Comparison of ENCODE assay signal across 8 mouse cellular contexts in the genomic region with DNA sequence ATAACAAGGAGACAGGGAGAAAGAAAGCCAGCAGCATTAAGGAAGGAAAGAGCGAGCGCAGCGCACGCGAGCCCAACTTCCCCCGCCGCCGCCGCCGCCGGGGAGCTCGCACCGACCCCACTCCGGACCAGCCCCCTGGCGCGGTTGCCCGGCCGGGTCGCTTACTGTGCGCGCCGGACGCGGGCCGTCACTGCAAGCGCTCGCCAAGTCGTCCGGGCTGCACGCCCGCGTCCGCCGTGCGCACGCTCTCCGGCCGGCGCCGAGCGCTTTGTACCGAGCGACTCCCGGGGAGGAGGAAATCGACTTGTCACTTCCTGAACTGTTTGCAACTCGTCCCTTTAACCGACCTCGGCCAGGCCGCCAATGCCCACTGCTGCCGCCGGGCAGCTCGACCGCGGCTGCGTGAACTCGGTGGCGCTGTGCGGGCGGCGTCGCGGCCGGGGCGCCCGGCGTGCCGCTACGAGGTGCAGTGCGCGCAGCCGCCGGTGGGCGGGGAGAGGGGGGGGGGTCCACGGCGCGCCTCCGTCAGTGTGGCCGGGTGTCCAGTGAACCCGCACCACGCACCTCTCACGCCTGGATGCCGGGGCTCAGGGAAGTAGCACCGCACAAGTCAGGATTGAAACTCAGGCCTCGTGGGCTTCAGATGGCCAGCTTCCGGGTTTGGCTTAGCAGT. TPM values are rescaled to one million over a fixed set of nuclear protein-coding genes. Genes with fewer than 3 reads are reported as not detected.
DNase-seq lines count a peak whose midpoint lies in the region; ATAC-seq and TF ChIP-seq lines count a peak whose summit lies in the region.

TSS of gene Fam53b (minus strand) at position 471 of the 673 bp plus-strand sequence.

- H3K4me3 ChIP-seq in embryonic facial prominence, embryonic 10.5 days = peak within 1 kb of the TSS; percentile 81
- peak within 1 kb of the TSS; percentile 71 for H3K4me3 ChIP-seq in midbrain, postnatal 0 days (ENCODE audit: low read depth, low read length)

- peaks cover 79% of the 10 kb centered on the region for H3K4me1 ChIP-seq in embryonic facial prominence, embryonic 10.5 days
- peaks cover 14% of the 10 kb centered on the region for H3K4me1 ChIP-seq in midbrain, postnatal 0 days (ENCODE audit: insufficient read depth, low read length)

- no peaks in the 10 kb centered on the region for H3K9me3 ChIP-seq in embryonic facial prominence, embryonic 10.5 days
- H3K9me3 ChIP-seq in midbrain, postnatal 0 days (ENCODE audit: low read length) = no peaks in the 10 kb centered on the region

- peak within 1 kb of the TSS; percentile 63 for H3K9ac ChIP-seq in midbrain, postnatal 0 days (replicated peaks; ENCODE audit: low read length, poor library complexity, severe bottlenecking)

- WGBS in embryonic facial prominence, embryonic 10.5 days = under 1% methylated on average over 85 of the region's 85 CpGs
- 1% methylated on average over 63 of the region's 85 CpGs for WGBS in midbrain, postnatal 0 days

- peak within 1 kb of the TSS; percentile 97 for H3K27ac ChIP-seq in embryonic facial prominence, embryonic 10.5 days (replicated peaks)
- H3K27ac ChIP-seq in midbrain, postnatal 0 days (ENCODE audit: low read depth, low read length) = peak within 1 kb of the TSS; percentile 68

- DNase-seq in 3134 (ENCODE audit: extremely low read depth, insufficient read length, low spot score) (peak; percentile 87), liver (peak; percentile 58)
- DNase-seq in adrenal gland, adult 2 months = peak; percentile 91
- peak; percentile 87 for DNase-seq in embryonic facial prominence, embryonic 10.5 days (ENCODE audit: low spot score)
- peak; percentile 86 to 87 for DNase-seq in heart, adult 18-20 months
- peak; percentile 82 for DNase-seq in kidney, adult 18-20 months
- peak; percentile 79 for DNase-seq in midbrain, postnatal 0 days (ENCODE audit: low spot score)
- DNase-seq in splenic B cell, adult 2 months (ENCODE audit: low read depth, low spot score) = peak; percentile 77

- peak; percentile 70 for ATAC-seq in midbrain, postnatal 0 days (ENCODE audit: low FRiP score)

- peak; percentile 31; the same call in 1 of the 2 replicates for TF ChIP-seq CTCF in midbrain, postnatal 0 days (IDR thresholded peaks at IDR 0.05)

- H3K4me2 ChIP-seq in midbrain, postnatal 0 days (ENCODE audit: low read depth, low read length, poor library complexity, severe bottlenecking) = peak within 1 kb of the TSS; percentile 95

- H3K27me3 ChIP-seq in embryonic facial prominence, embryonic 10.5 days (replicated peaks; ENCODE audit: low read depth, poor library complexity, severe bottlenecking) = no peaks in the 10 kb centered on the region
- no peaks in the 10 kb centered on the region for H3K27me3 ChIP-seq in midbrain, postnatal 0 days (ENCODE audit: insufficient read depth, low read length)
- no peaks in the 10 kb centered on the region for H3K27me3 ChIP-seq in splenic B cell, adult 2 months (ENCODE audit: control insufficient read depth, insufficient read depth, low read length, poor library complexity, severe bottlenecking)

- no peaks in the 10 kb centered on the region; the same call in 1 of the 2 replicates for H3K36me3 ChIP-seq in embryonic facial prominence, embryonic 10.5 days (replicated peaks)
- H3K36me3 ChIP-seq in midbrain, postnatal 0 days (ENCODE audit: insufficient read depth, low read length) = no peaks in the 10 kb centered on the region
- H3K36me3 ChIP-seq in splenic B cell, adult 2 months (ENCODE audit: control insufficient read depth, insufficient read depth, low read length, poor library complexity, severe bottlenecking) = no peaks in the 10 kb centered on the region

RNA-seq across cellular contexts. Expression of gene Fam53b, which starts in this region (rescaled TPM):
- total RNA-seq in adrenal gland, adult 2 months (2021) = 10 to 100 TPM; 61.1 to 69.5 TPM
- polyA plus RNA-seq in adrenal gland, adult 2 months (2012; rRNA removed) = 97.5 and 140 TPM in 2 replicates
- polyA plus RNA-seq in embryonic facial prominence, embryonic 10.5 days (2016; fragmentation: Nextera tagmentation; extraction: Ambion mirVana) = 29.4 and 29.9 TPM in 2 replicates
- 10 to 100 TPM; 21.3 to 22.5 TPM for total RNA-seq in heart, adult 18-20 months (2021)
- 8.0 and 17.3 TPM in 2 replicates for total RNA-seq in midbrain, postnatal 0 days (2014; rRNA removed)
- polyA plus RNA-seq in midbrain, postnatal 0 days (2015; fragmentation: Nextera tagmentation; extraction: Ambion mirVana) = 7.3 and 9.4 TPM in 2 replicates

Comparison
In these comparisons a context has a peak if more than half of its experiments do, and no peak if none do; other contexts are left out.
1. Peak in every context shown above with its lines: DNase-seq, ATAC-seq, H3K4me3 ChIP-seq and H3K27ac ChIP-seq.